Mouse (Mus musculus) G1E (cell line): ENCODE results near the gene Gm10721.
"Not testable (repeated sequence)": the region's sequence is repeated elsewhere in the genome, so short reads cannot be mapped to it uniquely, and the experiment has no call there.

Experiments used
- CTCF ChIP-seq: IDR thresholded peaks from 2 replicates; pipeline ENCODE4 v1.5.1; 2012; ENCODE audit warnings: low read depth, low read length, inconsistent platforms, mixed read lengths
- GATA1 ChIP-seq: IDR thresholded peaks from 2 replicates; pipeline ENCODE4 v1.6.1; 2012; ENCODE audit warnings: borderline replicate concordance, low read length, inconsistent platforms, mixed read lengths
- POLR2AphosphoS5 ChIP-seq: IDR thresholded peaks from 2 replicates; pipeline ENCODE4 v1.6.1; 2012; ENCODE audit warnings: low read depth, low read length, inconsistent platforms; ENCODE audit not compliant: insufficient replicate concordance

GRCm38 (mm10) chr9:3001006-3001405 lies 11.9 kb upstream of the Gm10721 start:
- TF ChIP-seq CTCF, GATA1, POLR2AphosphoS5: not testable (repeated sequence)
